In genomic region chr3:109178705-109179104, GRCm38 (mm10) we compare ENCODE assay signal across 15 mouse cellular contexts. TPM values are rescaled to one million over a fixed set of nuclear protein-coding genes. Genes with fewer than 3 reads are reported as not detected.
DNase-seq lines count a peak whose midpoint lies in the region; ATAC-seq lines count a peak whose summit lies in the region.
"Had no signal": no experiment of that assay in that cellular context is flagged by ENCODE, and none has a peak within 500 bp of the region (broad histone marks: within the 10 kb centered on the region; RNA-seq: fewer than 3 reads in every experiment).

No protein-coding gene starts in this region.

- 69% methylated on average over 6 of the region's 6 CpGs for WGBS in forebrain, embryonic 11.5 days
- WGBS in forebrain, embryonic 12.5 days = 58% methylated on average over 6 of the region's 6 CpGs
- 24% methylated on average over 6 of the region's 6 CpGs for WGBS in lung, embryonic 16.5 days

- no peaks in the 10 kb centered on the region for H3K9me3 ChIP-seq in forebrain, embryonic 11.5 days (ENCODE audit: control insufficient read depth, low read length)
- no peaks in the 10 kb centered on the region for H3K9me3 ChIP-seq in forebrain, embryonic 12.5 days
- H3K9me3 ChIP-seq in lung, embryonic 16.5 days (ENCODE audit: control insufficient read depth, low read length) = no peaks in the 10 kb centered on the region
- H3K9me3 ChIP-seq: intestine, embryonic 15.5 days; limb, embryonic 12.5 days had no signal

- DNase-seq in forebrain, embryonic 11.5 days (ENCODE audit: low spot score) = no peak
- no peak for DNase-seq in lung, postnatal 14 days
- DNase-seq in NIH3T3 (ENCODE audit: low read depth) = peak; percentile 11
- DNase-seq in adrenal gland, adult 8-10 months = no peak
- no peak for DNase-seq in spleen, postnatal 36 days (ENCODE audit: low spot score in 2 of 2)
- DNase-seq: gastrocnemius, postnatal 36 days; kidney, postnatal 36 days; layer of hippocampus, postnatal 36 days; right cerebral cortex, postnatal 14 days; thymus, adult 2 months had no signal

- no peak overlapping the region for H3K4me3 ChIP-seq in forebrain, embryonic 11.5 days (ENCODE audit: low read depth, low read length)
- H3K4me3 ChIP-seq in forebrain, embryonic 12.5 days (replicated peaks) = no peak overlapping the region
- H3K4me3 ChIP-seq in lung, embryonic 16.5 days (ENCODE audit: low read length) = no peak overlapping the region
- H3K4me3 ChIP-seq: intestine, embryonic 15.5 days; limb, embryonic 12.5 days had no signal

- 0 out of 2 replicates have a peak, but pooled peaks have one; percentile 15 for ATAC-seq in forebrain, embryonic 11.5 days (replicated peaks; ENCODE audit: low FRiP score)
- ATAC-seq in forebrain, embryonic 12.5 days (ENCODE audit: low FRiP score) = no peak
- ATAC-seq in lung, embryonic 16.5 days (ENCODE audit: low read depth) = peak; percentile 57
- ATAC-seq in megakaryocyte progenitor cell, adult 5-6 weeks (replicated peaks; ENCODE audit: poor library complexity) = peak; percentile 58
- ATAC-seq: intestine, embryonic 15.5 days had no signal

- H3K9ac ChIP-seq in forebrain, embryonic 11.5 days (ENCODE audit: low read length) = no peak overlapping the region
- H3K9ac ChIP-seq in forebrain, embryonic 12.5 days = no peak overlapping the region
- no peak overlapping the region for H3K9ac ChIP-seq in lung, embryonic 16.5 days (ENCODE audit: low read length)
- H3K9ac ChIP-seq: intestine, embryonic 15.5 days; limb, embryonic 12.5 days had no signal

- H3K36me3 ChIP-seq in forebrain, embryonic 11.5 days (ENCODE audit: control insufficient read depth, insufficient read depth, low read length) = no peaks in the 10 kb centered on the region
- H3K36me3 ChIP-seq in forebrain, embryonic 12.5 days (replicated peaks) = no peaks in the 10 kb centered on the region
- H3K36me3 ChIP-seq in lung, embryonic 16.5 days (ENCODE audit: control insufficient read depth, insufficient read depth, low read length) = no peaks in the 10 kb centered on the region
- H3K36me3 ChIP-seq: intestine, embryonic 15.5 days; limb, embryonic 12.5 days had no signal

- H3K27ac ChIP-seq in forebrain, embryonic 11.5 days (ENCODE audit: low read depth, low read length) = no peak overlapping the region
- H3K27ac ChIP-seq in forebrain, embryonic 12.5 days = no peak overlapping the region
- H3K27ac ChIP-seq in lung, embryonic 16.5 days (ENCODE audit: low read length) = no peak overlapping the region
- H3K27ac ChIP-seq: intestine, embryonic 15.5 days; limb, embryonic 12.5 days had no signal

- H3K4me2 ChIP-seq in forebrain, embryonic 11.5 days (ENCODE audit: low read depth, low read length, severe bottlenecking) = no peak overlapping the region
- H3K4me2 ChIP-seq in forebrain, embryonic 12.5 days = no peak overlapping the region
- no peak overlapping the region for H3K4me2 ChIP-seq in lung, embryonic 16.5 days (ENCODE audit: low read depth, low read length)
- H3K4me2 ChIP-seq: intestine, embryonic 15.5 days; limb, embryonic 12.5 days had no signal

- no peaks in the 10 kb centered on the region for H3K27me3 ChIP-seq in forebrain, embryonic 11.5 days (ENCODE audit: control insufficient read depth, insufficient read depth, low read length)
- no peaks in the 10 kb centered on the region for H3K27me3 ChIP-seq in forebrain, embryonic 12.5 days
- H3K27me3 ChIP-seq in lung, embryonic 16.5 days (ENCODE audit: control insufficient read depth, insufficient read depth, low read depth, low read length) = no peaks in the 10 kb centered on the region
- H3K27me3 ChIP-seq: intestine, embryonic 15.5 days; limb, embryonic 12.5 days had no signal

- no peaks in the 10 kb centered on the region for H3K4me1 ChIP-seq in forebrain, embryonic 11.5 days (replicated peaks; ENCODE audit: control insufficient read depth, insufficient read depth, low read length)
- no peaks in the 10 kb centered on the region for H3K4me1 ChIP-seq in forebrain, embryonic 12.5 days
- H3K4me1 ChIP-seq in lung, embryonic 16.5 days (replicated peaks; ENCODE audit: control insufficient read depth, insufficient read depth, low read length) = no peaks in the 10 kb centered on the region
- H3K4me1 ChIP-seq: intestine, embryonic 15.5 days; limb, embryonic 12.5 days had no signal

RNA-seq across cellular contexts. Expression of gene Slc25a24, which starts 55.8 kb away (rescaled TPM):
- 25.2 and 25.3 TPM in 2 replicates for polyA plus RNA-seq in forebrain, embryonic 11.5 days (2014; fragmentation: Nextera tagmentation; extraction: Ambion mirVana)
- 17.1 and 21.5 TPM in 2 replicates for polyA plus RNA-seq in forebrain, embryonic 12.5 days (2016; fragmentation: Nextera tagmentation; extraction: Ambion mirVana)
- 29.3 and 30.7 TPM in 2 replicates for polyA plus RNA-seq in lung, embryonic 16.5 days (2015; fragmentation: Nextera tagmentation; extraction: Ambion mirVana)
- 16.1 and 19.0 TPM in 2 replicates for total RNA-seq in megakaryocyte progenitor cell, adult 5-6 weeks (2015)
- total RNA-seq in megakaryocyte progenitor cell, adult 5-6 weeks (2017) = 15.5 and 17.2 TPM in 2 replicates
- 100 to 1,000 TPM in 1 of 4 experiments, 10 to 100 TPM in 3; 69.4 to 106 (median 84.9) TPM for total RNA-seq in adrenal gland, adult 8-10 months (2022)
